Mouse (Mus musculus) gastrocnemius, postnatal 14 days (tissue): ENCODE measurements around the gene Gins2. TPM values are rescaled to one million over a fixed set of nuclear protein-coding genes. Genes with fewer than 3 reads are reported as not detected.

Experiments
- DNase-seq: peaks from one replicate; pipeline ENCODE4 v3.0.0; 2021; ENCODE audit warnings: mixed read lengths
- intact Hi-C: fragments of 180-260 bp; cut with DNase I; formaldehyde crosslinking; loops from one replicate; pipeline ENCODE4 v1.15.1; 2025; ENCODE audit warnings: low total_unique reads
- total RNA-seq, 2 experiments: library from RNA; stranded (reverse); gene quantifications; 2 replicates each; pipeline ENCODE4 v1.2.3; 2021

The Gins2 gene
- total RNA-seq, 2 experiments from 2014 or later, result 2.9 to 3.6 TPM

- DNase-seq, result peak; percentile 69
- intact Hi-C loops, result no loop called here
Measured at GRCm38 (mm10) chr8:120569939-120570715, 19.0 kb downstream of the Gins2 start.

GRCm38 (mm10) chr8:120569123-120569522 lies 20.0 kb downstream of the Gins2 start:
- no peak for DNase-seq
- intact Hi-C loops, result no loop called here

- DNase-seq, result no peak
- intact Hi-C loops, result no loop called here
Measured at GRCm38 (mm10) chr8:120568164-120568798, 20.8 kb downstream of the Gins2 start.

- intact Hi-C loops, result no loop called here
- no peak for DNase-seq
Measured at GRCm38 (mm10) chr8:120567731-120568130, 21.4 kb downstream of the Gins2 start.

- intact Hi-C loops, result no loop called here
- no peak for DNase-seq
Measured at GRCm38 (mm10) chr8:120566681-120567080, 22.4 kb downstream of the Gins2 start.

GRCm38 (mm10) chr8:120565151-120565711 lies 23.9 kb downstream of the Gins2 start:
- intact Hi-C loops, result no loop called here
- no peak for DNase-seq

- intact Hi-C loops, result no loop called here
- peak; percentile 87 for DNase-seq
Measured at GRCm38 (mm10) chr8:120563851-120564837, 25.0 kb downstream of the Gins2 start.

GRCm38 (mm10) chr8:120563348-120563724 lies 25.8 kb downstream of the Gins2 start:
- DNase-seq, result no peak
- intact Hi-C loops, result no loop called here

GRCm38 (mm10) chr8:120562680-120563347 lies 26.3 kb downstream of the Gins2 start:
- no peak for DNase-seq
- intact Hi-C loops, result no loop called here

- DNase-seq, result no peak
- intact Hi-C loops, result no loop called here
Measured at GRCm38 (mm10) chr8:120561539-120562435, 27.3 kb downstream of the Gins2 start.

- DNase-seq, result no peak
- intact Hi-C loops, result no loop called here
Measured at GRCm38 (mm10) chr8:120560535-120560934, 28.6 kb downstream of the Gins2 start.

GRCm38 (mm10) chr8:120559654-120560053 lies 29.4 kb downstream of the Gins2 start:
- intact Hi-C loops, result no loop called here
- DNase-seq, result no peak

GRCm38 (mm10) chr8:120558162-120558561 lies 30.9 kb downstream of the Gins2 start:
- intact Hi-C loops, result no loop called here
- DNase-seq, result no peak

- intact Hi-C loops, result no loop called here
- no peak for DNase-seq
Measured at GRCm38 (mm10) chr8:120557170-120557965, 31.7 kb downstream of the Gins2 start.

GRCm38 (mm10) chr8:120556198-120556892 lies 32.8 kb downstream of the Gins2 start:
- DNase-seq, result no peak
- intact Hi-C loops, result no loop called here

- intact Hi-C loops, result no loop called here
- DNase-seq, result no peak
Measured at GRCm38 (mm10) chr8:120554466-120555039, 34.6 kb downstream of the Gins2 start.
